Mouse (Mus musculus): ENCODE measurements at regions not wholly inside any gene's neighbourhood (a gene's known extent, or its start where the extent isn't known, plus 50 kb on each side); places are given as distances from the start of the nearest gene placed in this dataset.
"Not testable (repeated sequence)": the region's sequence is repeated elsewhere in the genome, so short reads cannot be mapped to it uniquely, and the experiment has no call there.

GRCm38 (mm10) chr11:114483823-114484667, 184.3 kb upstream of the Rpl38 start:
- no peak for DNase-seq (ENCODE audit: low spot score)

- not testable (repeated sequence) for DNase-seq (ENCODE audit: low spot score)
Measured at GRCm38 (mm10) chr11:114483350-114483749, 185.0 kb upstream of the Rpl38 start.

- DNase-seq (ENCODE audit: low spot score) = no peak
Measured at GRCm38 (mm10) chr11:114482070-114482469, 186.3 kb upstream of the Rpl38 start.

- DNase-seq (ENCODE audit: low spot score) = no peak
Measured at GRCm38 (mm10) chr11:114481037-114481436, 187.3 kb upstream of the Rpl38 start.

- DNase-seq (ENCODE audit: low spot score) = no peak
Measured at GRCm38 (mm10) chr11:114480119-114480540, 188.2 kb upstream of the Rpl38 start.

GRCm38 (mm10) chr11:114478736-114479135, 189.6 kb upstream of the Rpl38 start:
- peak; percentile 1 for DNase-seq (ENCODE audit: low spot score)

- DNase-seq (ENCODE audit: low spot score) = no peak
Measured at GRCm38 (mm10) chr11:114477365-114477764, 191.0 kb upstream of the Rpl38 start.

- DNase-seq (ENCODE audit: low spot score) = no peak
Measured at GRCm38 (mm10) chr11:114472501-114473260, 195.6 kb upstream of the Rpl38 start.

- no peak for DNase-seq (ENCODE audit: low spot score)
Measured at GRCm38 (mm10) chr11:114468394-114468793, 199.9 kb upstream of the Rpl38 start.

- DNase-seq (ENCODE audit: low spot score) = no peak
Measured at GRCm38 (mm10) chr11:114467803-114468202, 200.5 kb upstream of the Rpl38 start.

GRCm38 (mm10) chr11:114465486-114465885, 202.8 kb upstream of the Rpl38 start:
- DNase-seq (ENCODE audit: low spot score) = no peak

- DNase-seq (ENCODE audit: low spot score) = no peak
Measured at GRCm38 (mm10) chr11:114462755-114463374, 205.5 kb upstream of the Rpl38 start.

- DNase-seq (ENCODE audit: low spot score) = no peak
Measured at GRCm38 (mm10) chr11:114454876-114455330, 213.4 kb upstream of the Rpl38 start.

- no peak for DNase-seq (ENCODE audit: low spot score)
Measured at GRCm38 (mm10) chr11:114448776-114449401, 219.4 kb upstream of the Rpl38 start.

- DNase-seq (ENCODE audit: low spot score) = no peak
Measured at GRCm38 (mm10) chr11:114447461-114447847, 220.9 kb upstream of the Rpl38 start.

- peak; percentile 14 for DNase-seq (ENCODE audit: low spot score)
Measured at GRCm38 (mm10) chr11:114446617-114447460, 221.5 kb upstream of the Rpl38 start.

GRCm38 (mm10) chr11:114446075-114446616, 222.2 kb upstream of the Rpl38 start:
- no peak for DNase-seq (ENCODE audit: low spot score)

- DNase-seq (ENCODE audit: low spot score) = no peak
Measured at GRCm38 (mm10) chr11:114444211-114444610, 224.1 kb upstream of the Rpl38 start.

- DNase-seq (ENCODE audit: low spot score) = no peak
Measured at GRCm38 (mm10) chr11:114443444-114443843, 224.9 kb upstream of the Rpl38 start.

GRCm38 (mm10) chr11:114439314-114439713, 229.0 kb upstream of the Rpl38 start:
- no peak for DNase-seq (ENCODE audit: low spot score)

GRCm38 (mm10) chr11:114435788-114436187, 232.5 kb upstream of the Rpl38 start:
- no peak for DNase-seq (ENCODE audit: low spot score)
